Mouse (Mus musculus): ENCODE measurements around the gene Itsn2.
"Not testable (repeated sequence)": the region's sequence is repeated elsewhere in the genome, so short reads cannot be mapped to it uniquely, and the experiment has no call there.

Itsn2 gene

DNA sequence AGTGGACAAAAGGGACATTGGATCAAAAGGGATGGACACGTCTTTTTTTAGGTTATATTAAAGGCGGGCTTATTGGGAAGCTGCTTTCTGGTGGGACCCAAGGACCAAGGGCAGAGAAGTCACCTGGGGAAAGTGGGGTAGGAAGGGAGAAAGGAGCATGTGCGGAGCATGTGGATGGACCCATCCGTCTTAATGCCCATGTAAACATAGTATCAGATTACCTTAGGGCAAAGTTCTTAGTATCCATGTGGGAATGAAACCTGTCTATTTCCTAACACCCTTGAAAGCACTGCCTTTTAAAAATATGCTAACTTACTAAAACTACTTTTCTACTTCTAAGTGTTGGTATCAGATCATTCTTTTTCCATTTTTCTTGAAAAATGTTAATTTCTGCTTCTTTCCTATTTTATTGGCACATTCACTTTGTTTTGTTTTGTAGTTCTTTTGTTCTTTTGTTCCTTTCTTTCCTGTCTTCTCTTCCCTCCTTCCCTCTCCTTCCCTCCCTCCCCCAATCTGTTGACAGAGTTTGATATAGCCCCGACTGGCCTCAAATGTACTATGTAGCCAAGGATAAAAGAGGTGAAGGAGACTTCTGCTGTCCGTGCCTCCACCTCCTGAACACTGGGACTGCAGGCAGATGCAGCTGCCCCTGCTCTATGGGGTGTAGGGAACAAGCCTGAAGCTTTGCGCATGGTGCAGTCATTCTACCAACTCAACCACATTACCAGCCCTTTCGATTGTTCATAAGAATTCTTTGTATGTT, 6.4 kb downstream of the Itsn2 start:
- DNase-seq (ENCODE audit: low read depth, low spot score), result no peak

DNA sequence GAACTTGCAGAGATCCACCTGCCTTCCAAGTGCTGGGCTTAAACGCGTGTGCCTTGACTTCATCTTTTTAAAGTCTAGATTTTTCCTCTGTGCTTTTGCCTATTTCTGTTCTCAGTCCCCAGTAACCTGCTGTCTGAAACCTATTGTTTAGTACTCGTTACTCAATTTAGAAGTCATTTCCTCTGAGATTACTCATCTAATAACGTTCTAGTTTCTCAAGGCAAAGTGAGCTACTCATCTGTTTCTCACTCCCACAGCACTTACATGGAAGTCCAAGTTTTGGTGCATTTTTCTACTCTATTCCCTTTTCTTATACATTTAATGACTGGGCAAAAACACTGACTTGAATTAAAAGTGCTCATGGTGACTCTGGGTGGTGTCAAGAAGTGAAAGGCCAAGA, 7.3 kb downstream of the Itsn2 start:
- no peak for DNase-seq (ENCODE audit: low read depth, low spot score)

DNA sequence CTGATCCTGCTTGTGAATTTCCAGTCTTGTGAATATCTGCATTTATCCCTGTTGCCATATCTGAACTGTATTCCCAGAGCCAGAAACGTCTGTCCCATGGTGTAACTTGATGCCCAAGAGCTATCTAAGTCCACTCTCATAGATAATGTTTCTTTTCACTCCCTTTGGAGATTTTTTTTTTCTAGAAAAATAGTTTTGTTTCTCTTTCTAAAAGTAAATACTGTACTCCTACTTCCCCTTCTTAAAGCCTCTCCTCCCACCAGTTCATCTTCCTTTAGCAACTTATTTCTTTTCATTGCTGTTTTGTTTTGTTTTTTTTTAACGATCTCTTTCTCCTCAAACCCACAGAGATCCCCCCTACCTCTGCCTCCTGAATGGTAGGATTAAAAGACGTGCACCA, 14.2 kb downstream of the Itsn2 start:
- no peak for DNase-seq (ENCODE audit: low read depth, low spot score)

DNA sequence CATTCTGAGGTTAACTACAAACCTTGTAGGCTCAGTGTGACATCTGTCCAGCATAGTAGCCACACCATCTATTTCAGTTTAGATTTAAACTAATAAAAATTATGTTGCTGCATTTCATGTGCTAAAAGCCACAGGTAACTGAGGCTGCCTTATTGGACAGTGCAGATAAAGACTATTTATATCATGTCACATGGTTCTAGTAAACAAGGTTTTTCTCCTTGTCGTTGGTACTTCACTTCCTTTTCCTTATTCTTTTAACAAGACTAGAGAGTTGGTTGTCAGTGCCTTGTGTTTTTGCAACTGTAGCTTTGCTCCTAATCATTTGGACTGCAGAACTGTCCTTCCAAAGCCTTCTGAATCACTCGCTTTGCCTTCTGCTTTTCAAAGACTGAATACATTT, 22.3 kb downstream of the Itsn2 start:
- DNase-seq (ENCODE audit: low read depth, low spot score), result no peak

DNA sequence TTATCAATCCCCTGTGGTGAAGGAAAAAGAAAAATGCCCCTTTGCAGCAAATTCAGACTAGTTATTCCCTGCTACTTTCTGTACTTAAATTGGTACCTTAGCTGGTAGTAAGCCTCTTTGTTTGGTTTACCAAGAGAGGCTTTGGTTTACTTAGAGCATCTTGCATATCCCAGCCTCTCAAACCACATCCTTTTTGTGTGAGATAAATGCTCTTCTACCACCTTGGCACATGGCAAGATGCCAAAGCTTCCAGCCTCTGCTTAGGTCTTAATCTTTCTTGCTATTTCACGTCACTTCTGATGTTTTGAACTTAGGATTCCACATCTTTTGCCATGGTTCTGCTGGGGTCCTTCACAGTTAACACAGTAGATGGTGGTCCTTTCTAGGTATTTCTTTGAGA, 31.8 kb downstream of the Itsn2 start:
- DNase-seq (ENCODE audit: low read depth, low spot score), result no peak

DNA sequence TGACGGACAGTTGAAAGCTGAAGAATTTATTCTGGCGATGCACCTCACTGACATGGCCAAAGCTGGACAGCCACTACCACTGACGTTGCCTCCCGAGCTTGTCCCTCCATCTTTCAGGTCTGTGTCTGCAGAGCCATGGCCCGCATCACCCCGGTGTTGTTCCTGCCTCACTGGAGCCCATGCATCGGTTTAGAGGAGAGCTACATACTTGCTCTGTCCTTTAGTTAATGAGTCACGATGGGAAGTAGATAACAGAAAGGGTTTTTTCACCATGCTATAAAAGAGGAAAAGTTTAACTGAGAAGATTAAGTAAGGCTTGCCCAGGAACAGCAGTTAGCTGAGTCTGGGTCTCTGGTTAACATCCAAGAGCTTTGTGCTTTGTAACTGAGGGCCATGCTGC, 40.5 kb downstream of the Itsn2 start:
- DNase-seq (ENCODE audit: low read depth, low spot score), result no peak

DNA sequence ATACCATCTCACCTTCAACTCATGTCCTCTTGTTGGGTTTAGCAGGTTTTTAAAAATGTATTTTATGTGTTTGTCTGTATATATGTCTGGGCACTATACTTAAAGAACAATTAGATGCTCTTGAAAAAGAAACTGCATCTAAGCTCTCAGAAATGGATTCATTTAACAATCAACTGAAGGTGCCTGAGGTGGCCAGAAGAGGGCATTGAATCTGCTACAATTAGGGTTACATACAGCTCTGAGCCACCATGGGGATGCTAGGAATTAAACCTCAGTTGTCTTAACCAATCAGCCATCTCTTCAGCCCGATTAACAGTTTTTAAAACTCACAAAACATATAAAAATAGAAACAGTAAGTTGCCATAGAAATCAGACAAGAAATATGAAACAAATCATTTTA, 46.0 kb downstream of the Itsn2 start:
- DNase-seq (ENCODE audit: low read depth, low spot score), result no peak

DNA sequence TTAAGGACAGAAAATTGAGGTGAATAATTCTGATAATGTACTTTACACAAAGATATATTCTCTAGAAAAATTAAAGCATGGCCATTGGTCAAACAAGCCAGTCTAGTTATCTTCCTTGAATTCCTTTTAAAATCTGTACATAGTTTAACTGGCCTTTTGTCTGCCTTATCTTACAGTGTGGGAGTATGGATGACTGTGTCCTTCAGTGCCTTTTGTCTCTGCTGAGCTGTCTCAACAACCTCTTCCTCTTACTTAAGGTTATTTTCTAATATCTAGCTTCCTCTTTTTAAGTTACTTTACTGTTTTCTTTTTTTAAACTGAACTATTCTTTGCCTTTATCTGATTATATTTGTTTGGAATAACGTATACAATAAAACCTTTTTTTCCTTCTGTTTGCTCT, 48.3 kb downstream of the Itsn2 start:
- DNase-seq (ENCODE audit: low read depth, low spot score), result no peak

DNA sequence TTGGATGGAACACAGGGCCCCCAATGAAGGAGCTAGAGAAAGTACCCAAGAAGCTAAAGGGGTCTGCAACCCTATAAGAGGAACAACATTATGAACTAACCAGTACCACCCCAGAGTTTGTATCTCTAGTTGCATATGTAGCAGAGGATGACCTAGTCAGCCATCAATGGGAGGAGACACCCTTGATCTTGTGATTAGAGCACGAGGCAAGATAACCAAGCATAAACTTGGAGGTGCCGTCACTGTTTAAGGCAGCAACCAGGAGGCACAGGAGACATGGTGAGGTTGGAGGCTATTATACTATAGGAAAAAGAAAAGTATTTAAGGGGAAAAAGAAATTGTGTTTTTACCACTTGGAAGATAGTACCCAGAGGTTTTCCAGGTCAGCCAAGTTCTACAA, 64.4 kb downstream of the Itsn2 start:
- DNase-seq (ENCODE audit: low read depth, low spot score), result no peak

DNA sequence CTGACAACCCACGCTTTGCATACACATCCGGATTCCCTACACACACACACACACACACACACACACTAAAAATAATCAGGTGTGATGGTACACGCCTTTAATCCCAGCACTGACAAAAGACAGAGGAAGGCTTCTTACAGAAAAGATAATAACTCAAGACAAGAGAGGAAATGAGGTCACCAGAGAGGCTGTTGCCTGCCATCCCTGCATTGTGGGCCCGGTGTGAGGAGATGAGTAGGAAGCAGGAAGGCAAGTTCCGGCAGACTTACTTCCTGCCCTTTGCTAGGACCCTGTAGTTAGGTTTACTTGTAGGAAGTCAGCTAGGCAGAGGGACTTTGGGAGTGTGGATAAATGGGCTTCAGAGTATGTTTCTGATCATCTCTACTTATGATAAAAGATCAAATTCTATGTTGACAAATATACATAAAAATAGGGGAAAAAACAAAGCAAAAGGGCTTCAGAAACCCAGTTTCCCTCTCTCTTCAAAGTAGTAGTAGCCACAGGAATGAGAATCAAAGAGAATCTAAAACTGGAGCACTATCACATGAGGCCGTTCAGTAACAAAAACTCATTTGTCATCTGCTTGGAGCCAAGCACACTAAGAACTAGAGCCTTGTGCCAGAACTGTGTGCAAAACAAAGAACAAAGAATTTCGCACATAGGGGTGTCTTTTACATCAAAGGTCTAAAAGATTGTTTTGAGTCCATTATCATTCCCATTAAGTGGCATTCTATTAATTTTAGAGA, 72.7 kb downstream of the Itsn2 start:
- no peak for DNase-seq (ENCODE audit: low read depth, low spot score)

DNA sequence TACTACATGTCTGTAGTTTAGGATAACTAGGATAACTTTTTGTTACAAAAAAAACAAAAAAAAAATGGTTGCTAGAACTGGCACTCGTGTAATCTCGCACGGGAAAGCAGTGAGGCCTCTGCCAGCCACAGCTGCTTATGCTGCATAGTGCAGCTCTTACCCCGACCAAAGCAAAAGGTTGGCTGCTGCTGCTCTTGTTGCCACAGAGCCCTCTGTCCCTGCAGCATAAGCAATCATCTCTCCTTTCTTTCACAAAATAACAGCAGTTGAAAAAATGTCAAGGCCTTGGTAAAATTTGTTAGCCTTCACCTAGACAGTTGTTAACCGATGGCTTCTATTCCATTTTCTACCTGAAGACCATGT, 73.2 kb downstream of the Itsn2 start:
- no peak for DNase-seq (ENCODE audit: low read depth, low spot score)

DNA sequence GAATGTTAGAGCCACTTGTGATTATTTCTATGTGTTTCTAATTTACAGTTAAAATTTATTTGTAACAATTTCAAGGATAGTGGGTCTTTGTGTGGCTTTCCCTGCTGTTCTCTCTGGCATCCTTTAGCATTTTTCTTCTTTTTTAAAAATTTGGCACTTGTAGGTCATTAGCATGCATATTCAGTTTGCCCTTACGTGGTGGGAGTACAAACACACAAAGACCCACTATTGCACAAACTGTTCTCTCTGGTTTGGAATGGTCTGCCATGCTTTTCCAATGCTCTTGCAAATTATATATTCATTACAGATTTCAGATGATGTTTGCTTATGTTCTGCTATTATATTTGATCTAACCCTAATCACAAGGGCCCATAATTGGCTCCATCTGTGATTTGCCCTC, 83.9 kb downstream of the Itsn2 start:
- no peak for DNase-seq (ENCODE audit: low read depth, low spot score)

DNA sequence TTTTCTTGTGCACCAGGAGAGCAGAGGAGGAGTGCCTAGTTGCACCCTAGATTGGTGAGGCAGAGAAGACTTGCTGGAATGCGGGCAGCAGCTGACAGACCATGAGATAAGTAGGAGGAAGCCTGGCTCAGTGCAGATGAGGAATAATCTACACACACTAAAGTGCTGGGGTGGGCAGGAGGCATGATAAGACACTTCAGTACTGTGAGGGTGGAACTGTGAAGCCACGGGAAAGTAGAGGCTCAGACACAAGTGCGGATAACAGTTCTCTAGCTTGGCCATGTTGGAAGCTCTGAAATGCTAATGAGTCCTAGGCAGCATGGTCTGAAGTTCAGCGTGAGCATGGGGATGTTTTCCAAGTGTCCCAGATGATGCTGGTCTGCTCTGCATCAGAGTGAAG, 87.5 kb downstream of the Itsn2 start:
- no peak for DNase-seq (ENCODE audit: low read depth, low spot score)

DNA sequence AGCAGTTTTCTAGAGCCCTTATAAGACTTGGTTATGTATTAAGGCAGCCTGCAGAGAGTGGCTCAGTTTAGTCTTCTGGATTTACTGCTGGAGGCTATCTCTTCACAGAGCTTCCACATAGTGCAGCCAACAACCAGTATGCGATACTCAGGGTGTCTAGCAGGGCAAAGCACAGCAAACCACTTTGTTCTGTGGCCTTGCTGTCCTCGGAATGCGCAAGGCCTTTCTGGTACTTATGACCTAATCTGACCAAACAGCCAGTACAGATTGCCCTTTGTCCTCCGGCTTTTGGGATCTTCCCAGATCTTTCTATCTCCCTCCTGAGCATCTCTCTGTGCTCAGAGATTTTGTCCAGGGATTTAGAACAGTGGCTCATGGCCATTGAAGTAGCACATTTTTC, 93.0 kb downstream of the Itsn2 start:
- DNase-seq (ENCODE audit: low read depth, low spot score), result no peak

DNA sequence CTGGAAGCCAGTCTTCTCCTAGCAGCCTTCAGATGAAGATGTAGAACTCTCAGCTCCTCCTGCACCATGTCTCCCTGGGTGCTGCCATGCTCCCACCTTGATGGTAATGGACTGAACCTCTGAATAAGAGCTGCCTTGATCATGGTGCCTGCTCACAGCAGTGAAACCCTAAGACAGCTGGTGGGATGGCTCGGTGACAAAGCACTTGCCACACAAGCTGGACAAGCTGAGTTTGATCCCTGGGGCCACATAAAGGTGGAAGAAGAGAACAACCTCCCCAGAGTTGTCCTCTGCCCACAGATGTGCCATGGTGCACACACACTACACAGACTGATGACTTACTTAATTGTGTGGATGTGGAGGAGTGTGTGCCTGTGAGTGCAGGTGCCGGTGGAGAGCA, 95.9 kb downstream of the Itsn2 start:
- no peak for DNase-seq (ENCODE audit: low read depth, low spot score)

DNA sequence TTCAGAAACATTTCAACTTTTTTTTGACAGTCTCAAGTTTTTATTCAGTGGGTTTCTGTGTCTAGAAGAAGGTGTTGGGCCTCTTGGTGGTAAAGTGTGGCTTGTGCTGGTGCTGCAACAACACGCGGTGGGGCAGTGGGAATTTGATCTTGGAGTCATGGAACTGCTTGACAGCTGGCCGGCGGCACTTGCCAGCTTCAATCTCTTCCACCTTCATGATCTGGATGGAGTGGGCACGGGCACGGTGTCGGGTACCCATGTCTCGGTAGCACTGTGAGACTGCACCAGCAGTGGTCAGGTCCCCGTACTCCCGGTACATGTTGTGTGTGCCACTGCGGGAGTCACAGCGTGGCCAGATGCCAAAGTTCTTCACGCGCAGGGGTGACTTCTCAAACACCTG, 96.9 kb downstream of the Itsn2 start:
- DNase-seq (ENCODE audit: low read depth, low spot score), result no peak

DNA sequence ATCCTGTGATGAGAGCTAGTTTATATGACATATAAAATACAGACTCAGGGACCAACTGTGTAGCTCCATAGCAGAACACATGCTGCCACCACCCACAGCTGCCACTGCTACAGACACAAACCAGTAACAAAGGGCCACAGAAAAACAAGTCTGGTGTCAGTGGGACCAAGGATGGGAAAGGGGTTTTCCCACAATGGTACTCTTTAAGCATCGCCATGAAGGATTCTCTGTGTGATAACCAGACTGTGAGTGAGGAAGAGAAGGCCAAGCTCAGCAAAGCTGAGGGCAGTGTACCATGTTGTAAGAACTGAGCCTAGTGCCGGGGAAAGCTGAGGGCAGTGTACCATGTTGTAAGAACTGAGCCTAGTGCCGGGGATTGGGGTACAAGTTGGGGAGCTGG, 98.8 kb downstream of the Itsn2 start:
- no peak for DNase-seq (ENCODE audit: low read depth, low spot score)

DNA sequence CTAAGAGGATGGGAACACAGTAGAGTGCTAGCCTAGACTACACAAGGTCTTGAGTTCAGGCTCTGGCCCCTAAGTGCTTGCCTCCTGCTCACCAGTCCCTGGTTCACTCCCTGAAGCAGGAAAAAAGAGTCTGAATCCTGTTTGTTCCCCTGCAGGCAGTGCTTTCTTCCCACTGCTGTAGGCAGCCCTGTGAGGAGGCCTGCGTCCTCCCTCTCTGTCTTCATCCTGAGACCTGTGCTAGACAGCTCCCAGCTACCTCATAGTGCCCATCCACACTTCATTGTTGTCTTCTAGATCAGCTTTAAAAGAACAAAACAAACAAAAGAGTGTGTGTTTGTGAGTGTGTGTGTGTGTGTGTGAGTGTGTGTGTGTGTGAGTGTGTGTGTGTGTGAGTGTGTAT, 102.1 kb downstream of the Itsn2 start:
- DNase-seq (ENCODE audit: low read depth, low spot score), result no peak

DNA sequence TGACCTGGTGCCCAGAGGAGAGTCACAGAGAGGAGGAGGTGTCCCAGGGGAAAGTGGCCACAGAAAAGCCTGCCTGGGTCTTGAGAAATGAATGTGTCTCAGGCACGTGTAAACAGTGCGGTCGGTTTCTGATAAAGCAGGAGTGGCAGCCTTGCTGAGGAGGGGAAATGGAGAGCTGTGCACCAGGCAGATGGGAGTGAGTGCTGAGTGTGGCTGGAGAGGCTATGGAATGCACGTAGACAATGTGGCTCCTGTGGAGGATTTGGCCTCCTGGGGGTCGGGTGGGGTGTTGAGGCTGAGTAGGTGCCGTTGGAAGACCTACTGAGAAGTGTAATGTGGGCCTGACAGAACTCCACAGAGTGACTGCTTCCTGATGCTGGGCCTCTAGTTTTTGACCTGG, 113.2 kb downstream of the Itsn2 start:
- not testable (repeated sequence) for DNase-seq (ENCODE audit: low read depth, low spot score)

DNA sequence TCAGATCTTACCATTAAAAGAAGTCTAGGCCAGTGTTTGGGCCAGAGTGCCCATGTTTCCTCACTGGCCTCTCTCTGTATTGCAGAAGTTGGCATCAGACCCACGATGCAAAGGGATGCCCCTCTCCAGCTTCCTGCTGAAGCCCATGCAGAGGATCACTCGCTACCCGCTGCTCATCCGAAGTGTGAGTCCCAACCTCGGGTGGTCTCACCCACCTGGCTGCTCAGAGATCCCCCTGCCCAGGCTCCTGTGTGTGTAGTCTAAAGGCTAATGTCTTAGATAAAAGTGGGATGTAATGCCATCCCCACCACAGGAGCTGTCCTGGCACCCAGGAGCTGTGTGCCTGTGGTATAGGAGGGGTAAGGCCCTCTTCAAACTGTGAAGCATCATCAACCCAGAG, 113.7 kb downstream of the Itsn2 start:
- DNase-seq (ENCODE audit: low read depth, low spot score), result no peak

DNA sequence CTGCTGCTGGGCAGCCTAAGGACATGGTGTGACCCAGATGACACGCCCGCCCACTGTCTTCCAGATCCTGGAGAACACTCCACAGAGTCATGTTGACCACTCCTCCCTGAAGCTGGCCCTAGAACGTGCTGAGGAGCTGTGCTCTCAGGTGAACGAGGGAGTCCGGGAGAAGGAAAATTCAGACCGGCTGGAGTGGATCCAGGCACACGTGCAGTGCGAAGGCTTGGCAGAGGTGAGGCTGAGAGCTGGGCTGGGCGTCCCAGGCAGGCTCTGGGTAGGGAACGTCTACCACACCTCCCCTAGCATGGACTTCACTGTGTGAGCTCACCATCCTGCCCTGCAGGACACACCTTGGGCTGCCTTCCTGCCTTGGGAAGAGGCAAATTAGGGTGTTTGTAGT, 114.5 kb downstream of the Itsn2 start:
- DNase-seq (ENCODE audit: low read depth, low spot score), result no peak

DNA sequence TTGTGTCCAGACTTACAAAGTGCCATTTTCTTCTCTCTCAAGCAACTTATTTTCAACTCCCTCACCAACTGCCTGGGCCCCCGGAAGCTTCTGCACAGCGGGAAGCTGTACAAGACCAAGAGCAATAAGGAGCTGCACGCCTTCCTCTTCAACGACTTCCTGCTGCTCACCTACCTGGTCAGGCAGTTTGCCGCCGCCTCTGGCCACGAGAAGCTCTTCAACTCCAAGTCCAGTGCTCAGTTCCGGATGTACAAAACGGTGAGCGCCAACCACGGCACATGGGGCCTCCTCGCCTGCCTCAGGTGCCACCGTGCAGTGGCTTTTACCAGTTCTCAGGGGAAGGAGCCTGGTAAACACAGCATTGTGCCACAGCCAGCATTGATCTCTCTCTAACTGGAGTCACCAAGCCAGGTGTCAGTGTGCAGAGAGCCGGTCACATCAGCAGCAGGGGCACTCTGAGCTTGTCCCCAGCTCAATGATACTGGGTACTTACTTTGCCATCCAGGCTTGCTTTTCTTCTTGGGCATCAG, 115.1 kb downstream of the Itsn2 start:
- no peak for DNase-seq (ENCODE audit: low read depth, low spot score)

DNA sequence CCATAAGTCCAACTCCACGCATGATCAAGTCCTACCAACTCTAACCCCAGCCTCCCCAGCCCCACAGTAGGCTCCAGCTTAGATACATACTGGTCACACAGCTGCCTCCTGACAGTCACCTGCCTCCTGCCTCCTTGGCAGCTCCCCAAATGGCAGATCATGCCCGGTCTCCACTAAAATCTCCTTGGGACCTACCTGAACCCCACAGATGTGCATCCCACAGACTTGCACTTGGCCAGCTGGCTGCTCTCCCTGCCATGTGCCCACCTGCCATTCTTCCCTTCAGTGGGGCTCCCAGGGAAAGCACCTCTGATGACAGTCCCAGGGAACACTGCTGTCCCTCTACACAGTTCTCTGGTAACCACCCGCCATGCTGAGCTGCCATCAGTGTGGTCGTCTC, 115.9 kb downstream of the Itsn2 start:
- no peak for DNase-seq (ENCODE audit: low read depth, low spot score)

Data from retina, adult 2 months (tissue).